Mouse (Mus musculus) spleen, adult 18-20 months (tissue): ENCODE data around the gene Rara.

Source experiments
- DNase-seq, 2 experiments: peaks; one replicate each; pipeline ENCODE4 v3.0.0; 2022; ENCODE audit warnings: mixed read lengths in 2 of 2

The Rara gene

GRCm38 (mm10) chr11:98938701-98939083, 11.1 kb downstream of the Rara start:
- DNase-seq, result no peak

DNA sequence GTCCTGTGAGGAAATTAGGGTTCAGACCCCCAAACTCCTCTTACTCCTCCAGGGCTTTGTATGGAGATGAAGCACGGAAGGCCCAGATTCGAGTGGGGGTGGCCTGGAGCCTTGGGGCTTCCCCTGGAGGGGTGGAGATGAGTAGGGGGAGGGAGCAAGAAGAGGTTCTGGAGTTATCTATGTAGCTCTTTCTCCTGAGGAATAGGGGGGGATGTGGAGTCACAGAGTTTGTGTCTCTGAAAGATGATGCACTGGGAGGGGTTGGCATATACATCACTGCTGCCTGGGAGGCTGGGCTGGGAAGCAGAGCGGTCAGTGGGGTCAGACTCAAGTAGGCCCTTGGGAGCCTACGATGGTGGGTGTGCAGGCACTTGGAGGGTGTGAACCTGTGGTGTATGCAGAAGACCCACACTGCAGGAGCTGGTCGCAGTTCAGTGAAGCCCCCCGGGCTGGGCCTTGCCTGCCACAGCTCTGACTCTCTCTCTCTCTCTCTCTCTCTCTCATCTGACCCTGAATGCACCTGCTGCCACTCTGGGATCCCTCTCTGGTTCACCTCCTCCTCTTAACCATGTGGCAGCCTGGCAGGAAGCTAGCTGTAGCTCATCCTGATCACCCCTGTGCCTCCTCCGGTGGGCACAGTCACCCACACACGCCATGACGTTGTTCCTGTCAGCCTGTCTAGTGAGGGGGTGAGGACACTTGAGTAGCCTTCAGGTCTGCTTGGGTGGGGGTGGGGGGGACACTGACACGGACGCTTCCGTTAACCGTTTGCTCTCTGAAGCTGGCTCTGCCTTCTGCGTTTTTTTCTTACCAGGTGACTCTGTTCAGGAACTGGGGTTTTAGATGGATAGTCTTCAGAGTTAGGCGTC, 11.7 kb downstream of the Rara start:
- peak in 1 of 2 experiments; percentile 46 for DNase-seq

DNA sequence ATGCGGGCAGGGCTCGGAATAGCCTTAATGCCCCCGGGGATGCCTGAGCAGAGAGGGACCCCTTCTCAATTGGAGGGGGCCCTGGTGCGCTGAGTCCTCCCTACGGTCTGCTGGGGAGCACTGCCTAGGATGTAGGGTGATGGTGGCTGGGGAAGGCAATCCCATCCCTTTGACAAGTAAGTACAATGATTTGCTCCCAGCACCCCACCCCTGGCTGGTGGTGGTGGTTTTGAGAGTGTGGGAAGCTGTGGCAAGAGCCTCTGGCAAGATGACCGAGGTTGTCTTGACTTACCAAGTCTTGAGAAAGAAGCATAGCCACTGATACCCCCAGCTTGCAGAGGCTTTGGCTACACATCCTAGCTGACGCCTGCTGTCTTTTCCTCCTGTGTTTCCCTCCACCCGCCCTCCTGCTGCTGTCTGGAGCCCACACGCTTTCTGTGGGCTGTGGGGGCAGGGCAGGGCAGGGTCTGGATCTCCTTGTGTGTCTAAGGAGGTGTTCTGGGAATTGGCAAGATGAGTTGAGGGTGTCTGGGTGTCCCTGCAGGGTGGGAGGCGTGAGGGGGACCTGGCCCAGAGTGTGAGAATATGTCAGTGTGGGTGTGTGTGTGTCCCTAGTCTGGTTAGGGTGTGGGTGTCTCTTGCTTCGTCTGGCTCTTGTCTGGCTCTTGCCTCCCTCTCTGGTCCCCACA, 12.5 kb downstream of the Rara start:
- DNase-seq, result peak in 1 of 2 experiments; percentile 18

DNA sequence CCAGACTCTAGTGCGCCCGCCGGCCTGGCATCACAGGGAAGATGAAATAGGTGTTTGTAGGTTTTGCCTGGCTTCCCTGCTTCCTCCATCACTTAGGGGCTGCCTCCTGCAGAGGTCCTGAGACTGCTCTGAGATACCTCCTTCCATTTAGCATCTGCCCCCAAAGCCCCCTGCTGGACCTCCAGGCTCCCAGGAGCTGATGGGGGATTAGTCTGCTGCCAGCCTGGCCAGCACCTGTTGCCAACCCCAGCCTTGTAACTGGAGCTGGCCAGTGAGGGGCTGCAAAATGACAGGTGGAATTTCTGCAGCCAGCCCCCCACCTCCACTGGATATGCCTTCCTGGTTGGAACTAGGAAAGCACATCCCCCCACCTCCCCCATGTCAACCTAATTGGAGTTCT, 13.2 kb downstream of the Rara start:
- DNase-seq, result peak in 1 of 2 experiments; percentile 19

- DNase-seq, result no peak
Observed at GRCm38 (mm10) chr11:98941341-98941825, 13.8 kb downstream of the Rara start.

GRCm38 (mm10) chr11:98941826-98942550, 14.4 kb downstream of the Rara start:
- DNase-seq, result peak; percentile 80 to 84

DNA sequence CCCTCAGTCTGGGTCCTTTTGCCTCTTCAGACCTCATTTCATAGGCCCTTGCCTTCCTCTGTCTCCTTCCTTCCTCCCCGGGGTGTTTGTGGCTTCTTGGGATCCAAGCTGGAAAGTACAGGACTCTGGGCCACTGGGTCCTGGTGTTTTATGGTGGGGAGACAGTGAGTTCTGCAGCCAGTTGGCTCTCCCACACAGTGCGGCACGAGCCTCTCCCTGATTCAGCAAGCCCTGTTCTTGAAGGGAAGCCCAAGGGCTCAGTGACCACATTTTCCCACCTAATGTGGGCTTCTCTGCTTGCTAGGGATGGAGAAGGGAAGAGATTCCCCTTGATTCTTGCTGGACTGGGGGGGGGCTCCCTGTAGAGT, 14.9 kb downstream of the Rara start:
- DNase-seq, result no peak

DNA sequence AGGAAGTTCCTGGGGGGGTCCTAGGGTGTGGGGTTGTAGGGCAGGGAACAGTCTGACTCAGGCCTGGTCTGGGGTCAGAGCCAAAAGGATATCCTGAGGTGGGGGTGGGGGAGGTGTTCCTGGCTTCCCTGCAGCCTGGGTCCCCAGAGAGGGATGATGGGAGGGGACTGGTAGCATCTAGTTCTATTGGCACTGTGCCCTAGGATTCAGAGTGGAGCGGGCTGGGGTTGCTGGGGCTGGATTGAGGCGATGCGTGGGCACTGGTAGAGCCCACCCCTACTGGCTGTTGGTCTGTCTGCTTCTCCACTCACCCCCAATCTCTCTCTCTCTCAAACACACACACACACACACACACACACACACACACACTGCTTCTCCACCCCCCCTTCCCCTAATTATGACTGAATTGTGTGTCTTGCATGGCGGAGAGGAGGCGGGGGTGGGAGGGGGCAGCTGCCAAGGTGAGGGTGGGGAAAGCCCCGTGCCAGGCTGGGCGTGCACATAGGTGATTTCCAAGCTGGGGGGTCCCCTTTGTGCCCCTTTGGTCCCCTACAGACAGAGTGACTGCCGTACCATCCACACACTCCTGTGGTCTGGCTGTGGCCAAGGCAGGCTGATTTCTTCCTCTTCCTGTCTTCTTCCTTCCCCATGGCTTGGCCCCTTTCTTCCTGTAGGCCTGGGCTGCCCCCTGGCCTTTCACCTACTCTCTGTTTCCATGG, 15.5 kb downstream of the Rara start:
- DNase-seq, result peak; percentile 59 to 70

- peak in 1 of 2 experiments; percentile 64 for DNase-seq
Observed at GRCm38 (mm10) chr11:98943741-98944461, 16.3 kb downstream of the Rara start.

GRCm38 (mm10) chr11:98944897-98945604, 17.4 kb downstream of the Rara start:
- DNase-seq, result peak in 1 of 2 experiments; percentile 15

- DNase-seq, result no peak
Observed at GRCm38 (mm10) chr11:98945605-98945977, 18.0 kb downstream of the Rara start.

GRCm38 (mm10) chr11:98947969-98948569, 20.5 kb downstream of the Rara start:
- DNase-seq, result no peak

- DNase-seq, result no peak
Observed at GRCm38 (mm10) chr11:98949242-98949957, 21.8 kb downstream of the Rara start.

DNA sequence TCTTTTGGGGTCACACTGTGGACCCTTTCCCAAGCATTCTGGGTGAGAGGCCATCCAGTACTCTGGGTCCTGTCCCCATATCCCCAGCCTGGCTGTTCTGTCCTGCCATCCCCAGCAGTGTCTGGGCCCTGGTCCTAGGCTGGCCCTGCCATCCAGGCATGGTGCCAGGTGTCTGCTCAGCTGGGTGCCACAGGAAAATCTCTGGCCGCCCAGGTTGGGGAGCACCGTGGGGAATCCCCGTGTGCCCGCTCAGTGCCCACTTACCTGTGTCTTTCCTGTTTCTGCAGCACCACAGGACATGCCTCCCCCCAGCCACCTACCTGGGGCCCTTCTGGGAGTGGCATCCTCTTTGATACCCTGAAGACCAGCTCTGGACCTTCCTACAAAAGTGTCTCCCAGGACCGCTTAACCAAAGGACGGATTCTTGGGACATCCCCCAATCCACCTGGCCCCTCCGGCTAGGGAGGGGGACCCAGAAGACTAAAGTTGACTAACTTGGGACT, 22.4 kb downstream of the Rara start:
- DNase-seq, result no peak

DNA sequence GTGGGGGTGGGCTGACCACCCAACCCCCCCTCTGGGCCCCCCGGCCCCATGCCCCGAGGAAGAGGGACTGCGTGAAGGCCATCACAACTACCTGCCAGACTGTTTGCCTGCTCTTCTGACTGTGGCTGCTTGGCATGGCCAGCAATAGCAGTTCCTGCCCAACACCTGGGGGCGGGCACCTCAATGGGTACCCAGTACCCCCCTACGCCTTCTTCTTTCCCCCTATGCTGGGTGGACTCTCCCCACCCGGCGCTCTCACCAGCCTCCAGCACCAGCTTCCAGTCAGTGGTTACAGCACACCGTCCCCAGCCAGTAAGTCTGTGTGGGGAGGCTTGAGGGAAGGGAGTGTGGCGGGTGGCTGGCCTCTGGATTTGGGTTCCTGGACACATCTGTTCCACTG, 22.9 kb downstream of the Rara start:
- DNase-seq, result no peak

DNA sequence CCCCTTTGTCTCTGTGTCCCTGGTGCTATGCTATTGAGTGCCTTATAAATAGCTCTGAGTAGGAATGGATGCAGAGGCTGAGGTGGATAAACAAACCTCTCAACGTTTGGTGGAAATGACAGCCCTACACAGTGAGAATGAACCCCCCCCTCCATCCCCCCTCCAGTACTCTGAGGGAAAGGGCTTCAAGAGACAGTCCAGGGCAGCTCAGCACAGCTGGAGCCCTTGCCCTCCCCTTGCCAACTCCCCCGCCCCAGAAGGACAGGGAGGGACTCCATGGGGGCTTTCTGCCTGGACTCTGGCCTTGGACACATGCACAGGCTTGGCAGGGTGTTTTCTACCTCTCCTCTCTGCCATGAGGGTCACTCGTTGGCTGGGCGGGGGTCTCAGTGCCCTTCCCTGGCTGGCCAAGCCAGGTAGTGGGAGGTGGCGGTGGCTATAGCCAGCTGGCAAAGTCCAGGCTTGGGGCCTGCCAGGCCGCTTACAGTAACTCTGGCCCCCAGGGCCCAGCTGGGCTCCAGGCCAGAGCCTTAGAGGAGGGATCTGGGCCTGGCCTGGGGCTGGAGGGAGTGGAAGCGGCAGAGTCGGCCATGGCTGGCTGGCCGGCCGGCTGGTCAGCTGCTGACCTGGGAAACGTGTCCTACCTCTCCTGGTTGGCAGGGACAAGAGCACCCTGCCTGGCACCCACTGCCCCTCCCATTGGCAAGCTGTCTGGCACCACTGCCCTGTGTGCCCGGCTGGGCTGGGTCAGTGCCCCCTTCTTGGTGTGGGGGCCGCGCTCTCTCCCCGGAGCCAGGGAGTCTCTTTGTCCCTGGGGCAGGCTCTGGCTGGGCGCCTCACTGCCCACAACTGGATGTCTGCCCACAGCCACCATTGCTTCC, 23.6 kb downstream of the Rara start:
- DNase-seq, result no peak

- no peak for DNase-seq
Observed at GRCm38 (mm10) chr11:98952111-98952510, 24.5 kb downstream of the Rara start.

GRCm38 (mm10) chr11:98952736-98953135, 25.1 kb downstream of the Rara start:
- DNase-seq, result no peak

DNA sequence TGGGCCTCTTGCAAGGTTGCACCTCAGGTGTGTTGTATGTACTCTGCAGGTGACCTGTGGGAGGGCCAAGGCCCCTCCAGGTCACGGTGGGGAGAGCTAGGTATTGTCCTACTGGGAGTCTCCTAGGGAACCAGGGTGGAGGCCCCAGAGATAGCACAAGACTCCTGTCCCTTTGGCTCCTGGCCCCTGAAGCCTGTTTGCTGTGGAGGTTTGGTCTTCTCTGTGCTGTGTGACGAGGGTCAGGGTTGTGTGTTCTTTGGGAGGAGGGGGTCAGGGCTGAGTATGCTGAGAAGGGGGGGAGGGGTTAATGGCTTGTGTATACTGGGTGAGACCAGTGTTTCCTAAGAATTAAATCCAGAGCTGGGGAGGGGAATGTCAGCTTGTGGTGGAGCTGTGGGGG, 25.7 kb downstream of the Rara start:
- no peak for DNase-seq
